Mouse (Mus musculus): ENCODE results near the gene Scrt2.
"Not testable (repeated sequence)": the region's sequence is repeated elsewhere in the genome, so short reads cannot be mapped to it uniquely, and the experiment has no call there.

Scrt2 gene

DNA sequence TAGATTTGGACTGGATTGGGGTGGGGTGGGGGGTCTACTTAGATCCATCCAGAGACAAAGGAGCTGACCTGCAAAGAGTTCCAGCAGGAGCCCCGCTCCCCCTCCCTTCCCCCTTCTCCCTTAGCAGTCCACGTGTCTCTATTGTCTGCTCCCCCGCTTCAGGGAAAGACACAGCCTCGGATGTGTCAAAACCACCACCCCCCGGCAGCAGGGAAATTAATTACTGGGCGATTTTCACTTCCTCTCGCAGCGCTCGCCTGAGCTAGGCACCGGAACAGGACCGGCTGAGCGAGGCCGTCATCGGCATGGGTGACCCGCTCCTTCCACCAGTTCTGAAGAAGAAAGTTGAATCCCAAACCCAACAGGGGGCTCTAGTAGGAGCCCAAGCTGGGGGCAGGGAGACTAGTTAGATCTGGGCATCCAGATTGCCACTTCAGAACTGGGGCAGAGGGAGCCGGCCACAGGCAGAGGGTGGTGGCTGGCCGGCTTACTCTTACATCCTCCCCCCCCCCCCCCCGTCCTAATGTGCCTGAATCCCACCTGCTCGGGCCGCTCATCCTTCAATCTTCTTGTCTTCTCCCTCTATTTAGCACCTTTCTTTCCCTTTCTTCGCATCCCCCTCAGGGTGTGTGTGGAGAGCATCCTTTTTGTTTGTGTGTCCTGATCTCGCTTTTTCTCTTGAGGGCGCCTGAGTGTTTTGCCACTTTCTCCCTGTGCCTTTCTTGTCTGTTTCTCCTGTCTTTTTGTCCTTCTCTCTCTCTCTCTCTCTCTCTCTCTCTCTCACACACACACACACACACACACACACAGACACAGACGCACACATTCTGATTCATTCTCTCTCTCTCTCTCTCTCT lies at the start of gene Scrt2:
Scrt2 (plus strand) TSS at position 845 of the 857 bp plus-strand sequence.
- DNase-seq (ENCODE audit: low read depth) = no peak

DNA sequence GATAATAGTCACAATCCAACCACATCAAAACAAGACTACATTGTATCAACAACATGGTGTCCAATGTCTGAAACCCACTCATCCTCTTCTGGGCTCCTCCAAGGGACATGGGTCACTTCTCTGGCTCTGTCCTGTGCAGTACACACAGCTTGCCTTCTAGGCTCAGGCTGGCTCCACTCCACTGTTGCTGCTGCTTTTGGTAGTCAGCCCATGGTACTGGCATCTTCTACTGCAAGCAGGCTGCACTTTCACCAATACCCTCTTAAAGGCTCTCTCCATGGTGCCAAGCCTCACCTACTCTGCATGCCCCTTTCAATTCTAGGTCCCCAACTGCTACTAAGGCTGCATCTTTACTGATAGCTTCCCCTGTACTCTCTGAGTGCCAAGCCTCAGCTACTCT lies 41.2 kb upstream of the Scrt2 start:
- no peak for DNase-seq (ENCODE audit: low read depth)

DNA sequence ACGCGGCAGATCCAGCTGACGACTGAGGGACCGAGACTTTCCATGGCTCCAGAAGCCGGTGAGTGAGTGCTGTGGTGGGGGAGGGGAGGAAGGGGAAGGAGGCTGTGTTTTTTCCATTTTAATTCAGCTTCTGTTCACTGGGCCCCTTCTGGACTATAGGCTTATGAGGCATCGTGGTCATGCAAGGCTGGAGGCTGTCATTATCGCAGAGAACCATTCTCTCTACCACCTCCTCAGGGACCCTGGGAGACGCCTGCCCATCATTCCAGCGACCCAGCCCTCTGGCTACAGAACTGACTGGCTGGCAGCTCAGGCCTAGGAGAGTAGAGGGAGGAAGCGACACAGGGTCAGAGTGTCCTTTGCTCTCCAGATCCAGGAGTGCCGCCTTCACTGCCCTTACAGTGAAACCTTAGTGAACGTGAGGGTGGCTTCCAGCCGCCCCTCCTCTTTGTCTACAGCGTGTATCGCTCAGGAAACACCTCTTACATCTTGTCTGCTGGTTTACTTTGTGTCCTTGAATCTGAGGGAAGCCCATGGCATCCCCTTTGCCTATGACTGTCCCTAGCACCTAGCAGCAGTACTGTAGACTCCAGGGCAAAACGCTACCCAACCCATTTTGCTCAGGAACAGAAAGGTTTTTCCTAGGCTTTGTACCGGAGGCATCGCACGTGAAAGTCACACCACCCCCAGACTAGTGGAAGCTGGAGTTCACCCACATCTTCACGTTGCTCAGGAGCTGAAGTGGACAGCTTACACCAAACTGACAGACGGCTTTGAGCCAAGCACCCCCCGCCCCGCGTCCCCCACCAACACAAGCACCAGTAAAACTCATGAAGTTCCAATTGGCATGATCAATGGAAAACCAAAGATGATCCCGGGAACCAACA lies 34.0 kb upstream of the Scrt2 start:
- peak; percentile 57 for DNase-seq (ENCODE audit: low read depth)

DNA sequence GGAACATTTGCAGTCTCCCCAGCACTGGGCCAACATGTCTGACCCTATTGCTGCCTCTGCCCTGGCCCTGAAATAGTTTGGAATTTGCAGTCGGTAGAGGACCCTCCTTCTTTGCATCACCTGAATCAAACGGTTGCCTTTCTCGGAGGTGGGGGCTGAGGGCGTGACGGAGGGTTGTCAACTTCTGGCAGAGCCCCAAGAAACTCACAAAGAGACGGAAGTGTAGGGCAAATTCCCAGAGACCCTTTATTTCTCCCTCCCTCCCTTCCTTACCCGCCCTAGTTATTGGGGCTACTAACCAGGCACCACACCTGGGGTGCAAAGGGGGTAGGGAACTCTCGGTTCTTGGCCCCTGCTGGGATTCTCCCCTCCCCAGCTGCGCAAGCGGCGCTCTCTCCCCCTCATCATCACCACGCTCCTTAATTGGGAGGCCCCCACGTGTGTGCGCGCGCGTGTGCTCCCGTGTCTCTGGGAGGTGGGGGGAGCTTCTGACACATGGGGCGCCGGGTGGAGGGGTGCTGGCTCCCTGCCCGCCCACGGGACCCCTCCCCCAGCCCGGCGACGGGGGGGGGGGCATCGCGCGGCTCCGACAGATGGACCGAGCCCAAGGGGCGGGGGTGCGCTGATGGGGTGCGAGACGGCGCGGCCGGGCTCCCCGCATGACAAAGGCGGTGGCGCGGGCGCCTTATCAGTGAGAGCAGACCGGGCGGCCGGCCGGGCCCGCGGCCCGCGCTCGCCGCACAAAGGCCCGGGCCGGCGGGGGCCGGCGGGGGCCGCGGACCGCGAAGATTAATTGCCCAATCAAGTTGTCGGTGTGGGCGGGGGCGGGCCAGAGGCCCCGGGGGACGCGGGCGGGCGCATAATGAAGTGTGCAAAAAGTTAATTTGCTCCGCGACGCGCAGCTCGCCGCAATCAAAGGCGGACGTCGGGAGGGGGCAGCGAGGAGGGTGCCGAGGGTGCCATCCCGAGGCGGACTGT lies 33.0 kb upstream of the Scrt2 start:
- DNase-seq (ENCODE audit: low read depth) = peak; percentile 75

DNA sequence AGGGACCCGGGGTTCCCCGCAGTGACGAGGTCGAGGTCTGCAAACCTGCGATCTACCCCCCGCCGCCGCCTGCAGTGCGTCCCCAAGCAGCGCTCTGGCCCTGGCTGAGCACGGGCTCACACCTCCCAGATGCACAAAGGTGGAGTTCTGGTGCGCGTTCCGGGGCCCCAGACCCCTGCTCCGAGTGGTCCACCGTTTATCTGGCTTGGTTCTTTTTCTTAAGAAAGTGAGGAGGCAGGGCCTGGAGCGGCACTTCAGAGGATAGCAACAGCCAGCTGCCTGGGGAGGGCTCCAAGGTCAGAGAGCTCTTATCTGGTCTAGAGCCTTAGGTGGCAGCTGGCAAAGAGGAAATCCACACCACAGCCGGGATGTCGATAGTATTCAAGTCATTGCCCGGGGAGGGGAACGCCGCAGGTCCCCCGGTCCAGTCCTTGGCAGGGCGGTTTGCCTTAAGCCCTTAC lies 32.3 kb upstream of the Scrt2 start:
- DNase-seq (ENCODE audit: low read depth) = peak; percentile 97

DNA sequence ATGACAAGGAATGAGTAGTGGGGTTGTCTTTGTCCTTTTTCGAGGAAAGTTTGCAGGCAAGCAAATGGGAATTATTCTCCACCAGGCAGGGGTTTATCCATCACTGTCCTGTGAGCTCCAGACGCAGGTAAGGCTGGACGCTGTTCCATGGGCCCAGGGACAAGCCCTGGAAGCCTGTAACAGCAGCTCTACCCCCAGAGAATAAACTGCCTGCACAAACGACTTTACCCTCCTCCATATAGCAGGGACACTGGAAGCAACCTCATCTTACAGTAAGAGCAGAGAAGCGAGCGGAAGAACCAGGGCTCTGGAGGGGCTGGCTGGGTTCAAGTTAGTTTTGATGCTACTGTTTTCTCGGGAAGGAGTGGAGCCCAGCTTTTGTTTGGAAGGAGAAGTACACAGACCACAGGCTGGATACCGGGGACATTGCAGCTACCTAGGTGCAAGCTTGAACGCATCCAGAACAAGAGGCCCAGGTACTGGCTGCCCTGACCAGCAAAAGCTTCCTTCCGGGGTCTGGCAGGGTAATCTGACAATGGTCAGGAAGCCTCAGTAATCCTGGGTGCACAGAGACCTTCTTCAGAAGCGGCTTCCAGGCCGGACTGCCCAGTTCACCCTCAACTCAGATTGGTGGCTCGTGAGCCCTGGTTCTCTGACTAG lies 31.6 kb upstream of the Scrt2 start:
- DNase-seq (ENCODE audit: low read depth) = peak; percentile 56

DNA sequence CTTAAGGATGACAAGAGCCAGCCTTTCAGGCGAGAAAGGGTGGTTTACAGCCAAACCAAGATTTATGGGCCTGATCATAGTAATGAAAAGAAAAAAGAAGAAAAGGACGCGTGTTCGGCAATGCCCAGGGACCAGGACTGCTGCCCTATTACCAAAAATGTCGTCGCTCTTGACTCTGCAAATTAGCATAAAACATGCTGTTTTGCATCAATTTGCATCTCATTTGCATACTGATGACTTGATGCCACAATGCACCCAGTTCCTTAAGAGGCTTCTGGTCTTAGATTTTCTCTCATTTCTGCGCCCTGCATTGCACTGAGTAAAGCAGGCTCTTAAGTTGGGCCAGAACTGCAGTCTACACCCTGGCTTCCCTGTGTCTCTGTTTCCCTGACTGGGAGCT lies 31.0 kb upstream of the Scrt2 start:
- DNase-seq (ENCODE audit: low read depth) = peak; percentile 74

DNA sequence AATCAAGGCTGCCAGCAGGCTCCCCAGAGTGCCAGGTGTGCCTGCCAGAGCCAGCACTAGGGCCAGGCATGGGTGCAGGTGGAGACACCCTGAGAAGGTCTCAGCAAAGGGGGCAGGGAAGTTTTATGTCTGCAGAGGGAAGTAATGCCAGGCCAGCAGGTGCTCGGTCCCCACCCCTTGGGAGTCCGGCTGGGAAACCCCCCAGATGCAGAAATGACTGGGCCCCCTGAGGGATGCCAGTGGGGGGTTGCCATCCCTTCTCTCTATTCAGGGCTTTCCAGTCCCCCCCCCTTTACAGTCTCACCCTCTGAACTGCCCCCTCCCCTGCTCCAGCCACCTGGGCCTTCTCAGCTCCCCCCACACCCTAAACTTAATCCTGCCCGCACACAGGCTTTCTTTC lies 29.3 kb upstream of the Scrt2 start:
- no peak for DNase-seq (ENCODE audit: low read depth)

DNA sequence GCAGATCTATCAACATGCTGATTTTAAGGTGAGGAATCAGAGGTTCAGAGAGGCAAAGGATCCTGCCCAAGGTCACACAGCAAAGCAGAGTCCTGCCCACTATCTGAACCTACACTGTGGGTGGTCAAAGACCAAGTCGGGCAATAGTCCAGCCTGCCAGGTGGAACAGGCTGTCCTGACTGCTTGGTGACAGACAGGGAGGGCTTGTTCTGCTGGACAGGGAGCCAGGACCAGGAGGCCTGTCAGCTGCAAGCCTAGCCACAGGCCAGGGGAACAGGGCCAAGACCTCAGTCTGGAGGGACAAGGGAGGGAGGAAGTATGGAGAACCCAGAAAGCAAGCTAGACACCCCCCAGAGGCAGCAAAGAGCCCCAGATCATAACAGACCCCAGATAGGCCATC lies 25.9 kb upstream of the Scrt2 start:
- no peak for DNase-seq (ENCODE audit: low read depth)

DNA sequence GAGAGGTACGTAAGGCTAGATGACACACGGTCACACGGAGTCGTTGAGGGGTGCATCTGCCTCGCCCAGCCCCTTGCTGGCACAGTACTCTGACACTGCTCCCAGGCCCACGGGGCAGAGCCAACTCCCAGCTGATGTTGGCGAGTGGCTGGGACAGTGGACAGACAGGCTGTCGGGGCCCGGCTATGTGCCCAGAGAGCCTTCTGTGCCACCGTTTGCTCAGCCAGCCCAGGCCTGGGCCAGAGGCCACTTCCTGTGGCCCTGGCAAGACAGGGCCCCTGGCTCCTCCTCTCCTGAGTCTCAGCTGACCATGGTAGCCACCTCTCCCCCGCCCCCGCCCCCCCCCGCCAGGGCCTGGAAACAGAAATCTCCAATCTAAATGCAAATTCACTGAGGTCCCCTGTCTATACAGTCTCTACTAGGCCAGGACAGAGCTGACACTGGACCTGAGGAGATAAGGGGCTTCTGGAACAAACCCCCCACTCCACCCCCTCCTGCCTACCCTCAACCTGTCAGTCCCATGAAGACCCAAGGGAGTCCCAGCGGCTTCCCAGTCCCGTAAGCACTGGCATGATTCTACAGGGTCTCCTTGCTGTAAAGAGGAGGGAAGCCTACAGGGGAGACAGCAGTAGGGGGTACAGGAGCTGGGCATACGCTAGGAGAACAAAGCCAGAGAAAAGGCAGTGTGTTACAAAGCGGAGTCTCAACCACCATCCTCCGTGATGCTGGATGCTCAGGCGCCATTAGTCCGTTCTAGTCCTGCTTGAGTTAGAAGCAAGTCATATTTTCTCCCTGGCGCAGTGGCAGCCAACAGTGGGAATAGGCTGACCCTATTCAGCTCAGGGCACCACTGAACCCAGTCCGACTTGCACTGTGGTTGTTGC lies 24.7 kb upstream of the Scrt2 start:
- DNase-seq (ENCODE audit: low read depth) = peak; percentile 56

DNA sequence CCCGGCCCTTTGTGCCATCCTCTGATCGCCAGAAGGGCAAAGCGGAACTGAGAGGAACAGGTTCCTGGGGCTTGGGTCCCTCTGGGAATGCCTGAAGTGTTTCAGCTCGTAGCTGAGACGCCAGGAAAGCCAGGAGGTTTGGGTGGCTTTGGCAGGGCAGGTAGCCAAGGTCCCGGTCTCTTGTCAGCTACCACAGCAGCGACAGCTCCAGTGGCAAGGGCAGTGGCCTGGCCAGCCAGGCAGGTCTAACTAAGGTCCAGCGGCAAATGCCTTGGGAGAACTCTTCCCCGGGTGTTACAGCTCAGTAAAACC lies 24.1 kb upstream of the Scrt2 start:
- no peak for DNase-seq (ENCODE audit: low read depth)

DNA sequence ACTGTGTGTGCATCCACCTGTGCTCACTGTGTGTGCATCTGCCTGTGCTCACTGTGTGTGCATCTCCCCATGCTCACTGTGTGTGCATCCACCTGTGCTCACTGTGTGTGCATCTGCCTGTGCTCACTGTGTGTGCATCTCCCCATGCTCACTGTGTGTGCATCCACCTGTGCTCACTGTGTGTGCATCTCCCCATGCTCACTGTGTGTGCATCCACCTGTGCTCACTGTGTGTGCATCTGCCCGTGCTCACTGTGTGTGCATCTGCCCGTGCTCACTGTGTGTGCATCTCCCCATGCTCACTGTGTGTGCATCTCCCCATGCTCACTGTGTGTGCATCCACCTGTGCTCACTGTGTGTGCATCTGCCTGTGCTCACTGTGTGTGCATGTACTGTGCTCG lies 18.5 kb upstream of the Scrt2 start:
- not testable (repeated sequence) for DNase-seq (ENCODE audit: low read depth)

DNA sequence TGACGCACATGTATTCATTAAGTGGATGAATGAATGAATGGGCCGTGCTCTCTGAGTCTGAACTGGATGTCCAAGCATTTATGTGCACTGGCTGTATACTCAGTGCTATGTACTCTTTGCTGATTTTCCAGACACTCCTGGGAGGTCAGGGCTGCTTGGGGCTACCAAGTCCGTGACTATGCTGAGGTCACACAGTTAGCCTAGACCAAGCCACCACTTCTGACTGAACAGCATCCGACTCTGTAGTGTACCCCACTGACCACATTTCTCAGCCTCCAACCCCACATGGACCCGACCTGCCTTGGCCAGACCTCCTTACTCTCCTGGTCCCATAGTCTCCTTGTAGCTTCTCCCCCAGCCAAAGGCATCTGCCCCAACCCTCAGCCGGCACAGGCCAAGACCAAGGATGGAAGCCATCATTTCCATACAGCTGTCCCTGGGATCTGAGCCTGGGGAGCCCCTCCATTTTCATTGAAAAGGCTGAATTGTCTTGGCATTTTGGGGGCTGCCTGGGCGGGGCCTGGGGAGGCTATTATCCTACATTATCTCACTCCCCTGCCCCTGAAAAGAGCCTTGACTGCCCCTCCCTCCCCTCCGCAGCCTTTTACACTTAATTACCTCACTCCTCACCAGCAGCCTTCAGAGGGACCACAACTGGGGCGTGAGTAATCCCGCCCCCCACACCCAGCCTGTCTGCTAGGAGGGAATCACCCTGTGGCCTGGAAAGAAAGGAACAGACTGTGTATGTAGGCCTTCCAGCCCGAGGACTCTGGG lies 12.5 kb upstream of the Scrt2 start:
- no peak for DNase-seq (ENCODE audit: low read depth)

DNA sequence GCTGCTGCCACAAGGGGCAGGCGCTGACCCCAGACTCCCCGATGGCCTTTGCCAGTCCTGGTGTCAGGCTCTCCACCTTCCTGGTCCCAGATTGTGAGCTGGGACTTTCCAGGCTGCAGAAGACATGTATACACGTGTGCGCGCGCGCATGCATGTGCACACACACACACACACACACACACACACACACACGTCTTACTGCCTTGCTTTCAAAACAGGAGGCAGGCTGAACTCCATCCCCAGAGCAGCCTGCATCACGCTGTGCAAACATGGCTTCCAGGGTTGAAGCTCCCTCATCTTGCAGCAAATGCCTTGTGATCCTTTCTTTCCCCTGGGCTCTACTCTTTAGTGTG lies 11.9 kb upstream of the Scrt2 start:
- DNase-seq (ENCODE audit: low read depth) = no peak

DNA sequence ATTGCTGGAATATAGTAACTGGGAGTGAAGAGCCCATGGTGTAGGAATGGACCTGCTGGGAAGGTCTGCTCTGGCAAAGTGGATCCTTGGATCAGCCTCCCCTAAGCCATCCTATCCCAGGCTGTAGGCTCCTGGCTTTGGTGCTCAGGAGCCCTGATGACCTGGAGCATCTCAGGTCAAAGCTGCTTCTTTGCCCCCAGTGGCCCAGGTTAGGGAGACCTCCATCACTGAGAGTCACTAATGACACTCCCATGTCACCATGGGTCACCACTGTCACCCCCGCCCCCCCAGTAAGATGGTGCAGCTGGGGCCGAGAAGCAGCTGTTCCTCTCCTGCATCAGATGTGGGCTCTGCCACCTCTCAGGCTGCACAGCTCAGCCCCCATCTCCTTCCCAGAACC lies 11.4 kb upstream of the Scrt2 start:
- no peak for DNase-seq (ENCODE audit: low read depth)

DNA sequence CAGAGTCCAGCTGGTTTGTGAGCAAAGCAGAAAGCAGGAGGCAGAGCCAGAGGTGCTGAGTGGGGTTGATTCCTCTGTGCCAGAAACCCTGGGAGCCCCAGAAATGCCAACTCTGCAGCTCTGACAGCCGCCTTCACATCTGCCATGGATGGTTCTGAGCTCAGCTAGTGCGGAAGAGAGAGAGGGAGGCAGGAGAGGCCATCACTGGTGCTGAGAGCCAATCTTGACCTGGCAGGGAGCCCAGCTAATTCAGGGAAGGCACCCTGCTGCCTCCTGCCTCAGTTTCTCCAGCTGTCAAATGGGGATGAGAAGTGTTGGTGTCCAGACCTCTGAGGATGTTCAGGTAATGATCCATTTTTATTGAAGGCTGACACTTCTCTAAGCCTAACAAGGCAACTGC lies 6.8 kb upstream of the Scrt2 start:
- DNase-seq (ENCODE audit: low read depth) = no peak

DNA sequence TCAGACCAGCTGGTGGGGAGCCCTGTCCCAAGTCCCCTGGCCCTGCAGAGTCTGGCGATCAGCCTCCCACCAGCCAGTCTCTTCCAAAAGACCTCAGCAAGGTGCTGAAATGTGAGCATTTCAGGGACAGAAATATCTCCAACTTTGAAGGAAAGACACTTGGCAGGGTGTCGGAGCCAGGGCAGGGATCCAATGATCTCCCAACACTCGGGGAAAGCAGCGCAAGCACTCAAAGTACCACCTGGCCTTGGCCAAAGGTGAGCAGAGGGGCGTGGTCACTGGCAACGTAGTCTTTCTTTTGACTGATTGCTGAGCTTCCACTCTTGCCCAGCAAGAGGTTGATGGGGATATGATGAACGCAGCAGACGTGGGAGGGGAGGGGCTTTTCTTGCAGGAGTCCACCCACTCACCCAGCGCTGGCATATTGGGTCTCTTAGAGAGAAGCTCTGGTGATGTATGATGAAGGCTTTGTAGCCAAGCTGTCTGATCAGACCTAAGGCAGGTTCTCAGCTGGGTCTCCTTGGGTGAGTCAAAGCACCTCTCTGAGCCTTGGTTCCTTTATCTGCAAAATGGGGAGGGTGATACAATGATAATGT lies 5.9 kb upstream of the Scrt2 start:
- no peak for DNase-seq (ENCODE audit: low read depth)

DNA sequence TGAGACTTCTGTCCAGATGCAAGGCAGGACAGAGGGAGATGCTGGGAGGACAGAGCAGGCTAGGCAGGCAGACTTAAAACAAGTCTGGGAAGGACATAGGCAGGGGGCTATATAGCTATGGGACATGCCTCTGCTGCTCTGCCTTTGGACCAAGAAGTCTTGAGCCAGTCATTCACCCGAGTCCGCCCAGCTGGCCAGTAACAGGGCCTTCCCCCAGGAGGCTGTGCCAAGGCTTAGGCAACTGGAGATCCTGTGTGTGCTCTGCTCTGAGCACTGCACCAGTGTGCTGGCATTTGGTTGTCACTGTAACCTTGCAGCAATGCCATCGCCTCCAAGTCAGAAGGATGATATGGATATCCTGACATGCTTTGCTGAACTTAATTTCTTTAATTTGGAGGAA lies 4.0 kb upstream of the Scrt2 start:
- DNase-seq (ENCODE audit: low read depth) = no peak

All from 416B (cell line).